Mouse (Mus musculus) right cerebral cortex, postnatal 4 days (tissue): ENCODE measurements around the gene Tomm70a.
A peak's percentile ranks its signal among the peaks of the same experiment; 100 is the strongest.
"Not testable (repeated sequence)": the region's sequence is repeated elsewhere in the genome, so short reads cannot be mapped to it uniquely, and the experiment has no call there.

Experiments used
- DNase-seq: peaks from one replicate; pipeline ENCODE4 v3.0.0-alpha.2; 2022

The Tomm70a gene

GRCm38 (mm10) chr16:57151437-57151836 lies 29.9 kb downstream of the Tomm70a start:
- DNase-seq, result no peak

DNA sequence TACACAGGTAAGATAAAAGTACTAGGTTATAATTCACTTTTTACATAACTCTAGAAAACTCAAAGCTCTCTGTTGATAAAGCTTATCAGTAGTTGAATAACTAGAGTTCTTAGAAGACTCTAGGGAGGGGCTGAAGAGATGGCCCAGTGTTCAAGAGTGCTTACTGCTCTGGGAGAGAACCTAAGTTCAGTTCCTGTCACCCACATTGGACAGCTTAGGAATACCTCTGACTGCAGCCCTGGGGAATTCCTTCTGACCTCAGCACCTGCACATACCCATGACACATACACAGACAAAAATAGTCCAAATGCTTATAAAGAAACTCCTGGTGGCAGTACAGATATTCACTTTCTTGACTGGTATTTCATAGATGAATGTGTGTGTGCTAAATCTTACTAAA lies 34.4 kb downstream of the Tomm70a start:
- no peak for DNase-seq

- DNase-seq, result no peak
Measured at GRCm38 (mm10) chr16:57157076-57157475, 35.6 kb downstream of the Tomm70a start.

DNA sequence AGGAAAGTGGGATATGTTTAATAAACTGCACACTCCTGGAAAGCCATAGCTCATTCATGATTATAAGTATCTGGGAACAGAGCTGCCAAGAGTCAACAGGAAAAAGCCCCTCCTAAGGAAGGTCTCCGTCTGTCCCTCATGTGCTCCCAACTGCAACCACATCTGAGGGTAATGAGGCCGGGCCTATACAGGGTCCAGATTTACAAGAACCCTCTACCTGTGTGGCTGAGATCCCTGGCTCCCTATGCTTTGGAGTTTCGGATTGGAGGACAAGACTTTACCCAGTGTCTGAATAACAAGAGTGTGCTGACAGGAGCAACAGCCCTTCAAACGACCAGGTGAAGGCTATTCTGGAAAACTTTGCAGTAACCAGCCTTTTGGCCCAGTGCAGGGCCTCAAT lies 36.2 kb downstream of the Tomm70a start:
- DNase-seq, result no peak

DNA sequence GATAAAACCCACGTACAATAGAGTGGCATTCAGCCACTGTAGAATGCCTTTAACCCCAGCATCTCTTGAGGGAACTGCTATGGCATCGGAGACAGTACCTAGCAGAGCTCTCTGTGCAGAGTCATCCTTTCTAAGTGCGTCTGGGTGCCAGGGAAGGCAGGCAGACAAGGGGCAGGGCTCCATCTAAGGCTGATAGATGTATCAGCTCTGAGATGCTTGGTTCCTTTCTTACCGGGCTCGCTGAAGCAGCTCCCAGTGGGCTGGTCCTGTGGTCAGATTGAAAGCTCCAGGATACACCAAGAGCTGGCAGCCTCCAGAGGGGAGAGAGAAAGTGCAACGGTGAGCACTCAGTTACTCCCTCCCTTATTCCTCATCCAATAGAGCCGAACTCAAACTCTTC lies 38.3 kb downstream of the Tomm70a start:
- no peak for DNase-seq

DNA sequence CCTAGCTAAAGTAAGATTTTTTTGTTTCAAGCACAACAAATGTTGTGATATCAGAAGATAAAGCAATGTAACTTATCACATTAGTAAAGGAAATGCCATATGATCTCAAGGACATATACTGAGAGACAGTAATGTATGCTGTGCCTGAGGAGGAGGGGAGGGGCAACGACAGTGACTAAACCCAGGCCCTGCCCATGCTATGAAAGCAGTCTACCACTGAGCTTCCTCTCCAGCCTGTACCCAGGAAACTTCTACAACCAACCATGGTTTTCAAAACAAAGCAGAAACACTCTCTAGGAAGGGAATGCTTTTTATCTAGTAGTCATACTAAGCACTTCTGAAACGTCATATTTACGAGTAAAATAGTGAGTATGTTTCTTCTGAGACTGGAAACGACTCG lies 41.3 kb downstream of the Tomm70a start:
- no peak for DNase-seq

GRCm38 (mm10) chr16:57163694-57164093 lies 42.2 kb downstream of the Tomm70a start:
- DNase-seq, result no peak

DNA sequence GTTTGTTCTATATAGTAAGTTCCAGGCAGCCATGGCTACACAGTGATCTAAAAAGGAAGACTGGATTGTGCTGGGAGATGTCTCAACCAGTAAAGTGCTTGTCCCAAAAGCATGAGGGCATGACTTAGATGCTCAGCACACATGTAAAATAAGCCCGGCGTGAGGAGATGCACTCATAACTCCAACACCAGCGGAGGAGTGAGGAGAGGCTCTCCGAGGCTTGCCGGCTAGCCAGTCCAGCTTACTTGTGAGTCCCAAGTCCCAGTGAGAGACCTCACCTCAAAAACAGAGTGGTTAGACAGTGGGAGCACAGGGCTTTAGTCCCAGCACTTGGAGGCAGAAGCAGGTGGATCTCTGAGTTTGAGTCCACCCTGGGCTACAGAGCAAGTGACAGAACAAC lies 43.7 kb downstream of the Tomm70a start:
- no peak for DNase-seq

DNA sequence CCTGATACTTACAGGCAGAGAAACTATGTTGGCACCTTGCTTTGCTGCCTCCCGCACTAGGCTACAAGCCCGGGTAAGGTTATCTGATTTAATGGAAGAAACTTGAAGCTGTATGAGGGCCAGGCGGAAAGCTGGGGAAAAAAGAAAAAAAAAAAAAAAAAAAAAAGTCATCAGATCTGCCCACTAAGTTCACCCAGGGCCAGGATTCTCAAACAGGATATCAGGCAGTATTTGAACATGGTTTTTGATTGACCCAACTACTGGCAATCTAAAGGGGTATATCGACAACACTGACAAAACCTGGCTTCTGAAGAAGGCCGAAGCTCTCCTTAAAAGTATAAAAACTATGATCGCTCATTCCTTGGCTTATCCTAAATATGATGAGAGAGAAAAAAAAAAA lies 44.6 kb downstream of the Tomm70a start:
- no peak for DNase-seq

GRCm38 (mm10) chr16:57166611-57167513 lies 45.4 kb downstream of the Tomm70a start, which contains the start of gene Nit2:
TSS of gene Nit2 (minus strand) at chr16:57167341.
- peak; percentile 95 for DNase-seq

DNA sequence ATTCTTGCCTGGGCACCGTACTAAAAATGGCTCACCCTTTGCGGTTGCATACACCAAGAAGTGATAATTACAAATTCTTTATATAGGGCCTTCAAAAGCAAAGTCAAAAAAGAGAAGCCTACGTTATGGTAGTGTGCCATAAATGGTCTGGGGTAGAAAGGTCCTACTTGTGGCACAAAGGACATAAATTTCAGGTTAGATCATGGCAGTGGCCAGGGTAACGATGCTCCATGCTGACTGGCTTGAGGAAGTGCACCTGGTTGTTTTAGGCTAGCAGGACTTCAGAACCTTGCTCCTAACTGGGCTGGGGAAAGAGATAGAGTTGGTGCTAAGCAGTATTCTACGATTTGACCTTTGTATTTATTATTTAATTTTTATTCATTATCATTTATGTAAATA lies 46.0 kb downstream of the Tomm70a start:
- no peak for DNase-seq

DNA sequence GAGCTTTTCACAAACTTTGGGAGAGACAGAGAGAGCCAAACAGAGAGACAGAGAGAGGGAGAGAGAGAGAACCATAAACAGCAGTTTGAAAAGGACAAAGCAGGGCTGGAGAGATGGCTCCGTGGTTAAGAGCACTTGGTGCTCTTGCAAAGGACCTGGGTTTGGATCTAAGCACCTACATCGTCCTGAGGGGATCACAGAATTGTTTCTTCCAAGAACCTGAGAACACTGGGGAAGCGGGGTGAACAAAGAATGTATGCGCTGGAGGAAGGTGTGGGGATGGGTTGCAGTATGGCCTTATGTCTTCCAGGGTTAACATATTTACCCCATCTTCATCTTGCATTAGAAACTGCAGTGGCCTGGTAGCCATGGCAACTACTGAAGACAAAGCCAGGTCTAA lies 46.7 kb downstream of the Tomm70a start:
- no peak for DNase-seq

GRCm38 (mm10) chr16:57171161-57171560 lies 49.7 kb downstream of the Tomm70a start:
- no peak for DNase-seq

GRCm38 (mm10) chr16:57171570-57171969 lies 50.1 kb downstream of the Tomm70a start:
- no peak for DNase-seq

- DNase-seq, result not testable (repeated sequence)
Measured at GRCm38 (mm10) chr16:57174480-57174879, 53.0 kb downstream of the Tomm70a start.

- no peak for DNase-seq
Measured at GRCm38 (mm10) chr16:57175751-57176150, 54.2 kb downstream of the Tomm70a start.

- no peak for DNase-seq
Measured at GRCm38 (mm10) chr16:57176276-57176675, 54.8 kb downstream of the Tomm70a start.

DNA sequence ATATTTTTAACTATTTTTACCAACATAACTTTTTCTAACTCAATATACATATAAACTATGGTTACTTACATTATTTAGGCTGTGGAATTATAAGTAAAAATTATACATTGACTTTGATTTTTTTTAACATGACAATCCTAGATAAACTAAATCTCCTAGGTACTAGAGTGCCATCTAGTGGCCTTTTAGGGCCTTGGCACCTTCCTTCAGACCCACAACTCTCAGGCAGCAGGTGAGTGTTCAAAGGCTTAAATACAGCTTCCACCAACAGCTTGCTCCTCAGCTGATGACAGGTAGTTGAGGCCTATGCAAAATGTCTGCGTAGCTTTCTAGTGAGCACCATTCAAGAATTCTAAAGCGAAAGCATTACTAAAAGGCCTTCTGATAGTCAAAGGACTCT lies 55.8 kb downstream of the Tomm70a start:
- DNase-seq, result no peak

GRCm38 (mm10) chr16:57177664-57178063 lies 56.2 kb downstream of the Tomm70a start:
- DNase-seq, result no peak

GRCm38 (mm10) chr16:57181180-57181579 lies 59.7 kb downstream of the Tomm70a start:
- DNase-seq, result no peak

DNA sequence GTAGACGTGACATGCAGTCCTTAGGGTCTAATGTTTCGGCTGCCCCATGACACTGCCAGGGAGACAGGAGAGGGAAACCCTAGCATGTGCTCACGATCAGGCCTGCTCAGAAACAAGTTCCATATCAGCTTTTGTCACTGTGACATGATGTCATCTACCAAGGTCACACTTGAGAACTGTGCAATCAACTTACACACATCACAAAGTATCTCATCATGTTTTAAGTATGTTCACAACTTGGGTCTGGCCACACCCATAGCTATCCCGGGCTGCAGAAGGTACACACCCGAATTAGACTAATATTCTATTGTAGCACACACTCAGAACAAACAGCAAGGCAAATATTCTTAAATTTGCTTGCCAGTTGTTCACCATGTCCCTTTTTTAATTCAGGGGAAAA lies 60.5 kb downstream of the Tomm70a start:
- no peak for DNase-seq

- DNase-seq, result no peak
Measured at GRCm38 (mm10) chr16:57186618-57187017, 65.1 kb downstream of the Tomm70a start.

DNA sequence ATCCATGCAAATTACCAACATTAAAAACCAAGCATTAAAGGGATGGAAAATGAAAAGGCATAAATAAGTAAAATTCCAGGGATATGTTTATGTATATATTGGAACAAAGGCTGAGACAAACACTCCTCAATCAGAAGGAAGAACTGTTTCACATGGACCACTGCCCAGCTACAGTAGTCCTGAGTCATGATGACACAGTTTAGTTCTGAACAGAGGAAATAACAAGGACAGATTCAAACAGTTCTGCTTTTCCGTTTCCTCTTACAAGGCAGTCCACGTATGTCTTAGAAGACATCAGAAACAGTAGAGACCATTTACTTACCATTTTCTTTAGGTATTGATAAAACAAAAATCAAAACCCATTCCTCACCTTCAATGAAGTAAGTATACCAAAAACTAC lies 68.0 kb downstream of the Tomm70a start:
- no peak for DNase-seq

GRCm38 (mm10) chr16:57190390-57190789 lies 68.9 kb downstream of the Tomm70a start:
- no peak for DNase-seq

- no peak for DNase-seq
Measured at GRCm38 (mm10) chr16:57191214-57191613, 69.7 kb downstream of the Tomm70a start.
